Comparison of ENCODE assay signal across 8 mouse cellular contexts in the genomic region with DNA sequence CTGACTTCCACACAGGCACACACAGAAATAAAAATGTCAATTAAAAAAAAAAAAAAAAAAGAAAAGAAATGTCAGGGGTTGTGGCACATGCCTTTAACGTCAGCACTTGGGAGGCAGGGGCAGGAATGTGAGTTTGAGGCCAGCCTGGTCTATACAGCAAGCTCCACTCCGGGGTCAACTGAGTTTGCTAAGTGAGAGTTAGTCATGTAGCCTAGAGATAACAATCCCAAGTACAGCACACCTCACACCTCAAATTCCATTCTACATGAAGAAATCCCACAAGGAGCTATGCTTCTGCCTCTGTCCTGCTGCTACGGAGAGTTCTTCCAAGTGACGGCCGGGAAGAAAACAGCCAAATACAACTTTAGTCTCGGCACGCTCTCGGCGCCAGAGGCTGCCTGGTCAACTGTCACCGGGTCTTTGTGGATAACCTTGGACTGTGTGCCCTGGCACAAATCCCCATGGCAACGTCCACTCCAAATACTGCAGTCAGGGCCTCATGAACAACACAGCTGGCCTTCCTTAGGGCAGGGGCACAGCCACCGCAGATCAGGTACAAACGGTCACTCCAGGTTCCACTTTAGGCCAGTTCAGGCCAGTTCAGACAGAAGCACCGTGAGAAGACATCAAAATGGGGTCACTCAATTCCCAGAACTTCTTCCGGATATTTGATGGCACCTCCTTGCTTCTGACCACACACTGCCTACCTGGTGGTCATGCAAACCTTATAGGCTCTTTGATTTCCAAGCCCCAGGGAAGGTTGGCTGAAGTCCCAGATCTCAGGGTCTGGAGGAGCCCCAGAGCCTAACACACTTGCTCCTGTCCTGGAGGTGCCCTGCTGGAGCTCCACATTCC. TPM values are rescaled to one million over a fixed set of nuclear protein-coding genes. Genes with fewer than 3 reads are reported as not detected.
A peak's percentile ranks its signal among the peaks of the same experiment; 100 is the strongest.
DNase-seq lines count a peak whose midpoint lies in the region; ATAC-seq and TF ChIP-seq lines count a peak whose summit lies in the region.

No protein-coding gene starts in this region.

- no peak for ATAC-seq in hindbrain, embryonic 16.5 days
- ATAC-seq in midbrain, embryonic 13.5 days: no peak

- peak; percentile 98 for DNase-seq in liver, adult 2 months (ENCODE audit: extremely low read depth, low read depth, low spot score)
- DNase-seq in liver: no peak
- DNase-seq in forebrain, embryonic 10.5 days (ENCODE audit: extremely low spot score, low spot score): no peak
- DNase-seq in frontal cortex, postnatal 36 days (ENCODE audit: low spot score in 2 of 2): no peak
- DNase-seq in gastrocnemius, adult 8-10 months (ENCODE audit: low spot score in 2 of 2): no peak
- no peak for DNase-seq in spleen, adult 12 weeks (ENCODE audit: low spot score)

- no peaks in the 10 kb centered on the region for H3K36me3 ChIP-seq in liver, adult 2 months (ENCODE audit: control insufficient read depth, insufficient read depth, low read length)
- H3K36me3 ChIP-seq in forebrain, embryonic 10.5 days (replicated peaks): peaks cover 68% of the 10 kb centered on the region
- H3K36me3 ChIP-seq in hindbrain, embryonic 16.5 days (ENCODE audit: control insufficient read depth, insufficient read depth, low read length): no peaks in the 10 kb centered on the region
- H3K36me3 ChIP-seq in midbrain, embryonic 13.5 days: 0 out of 2 replicates have a peak, but pooled peaks cover 11% of the 10 kb centered on the region

- H3K4me2 ChIP-seq in hindbrain, embryonic 16.5 days (ENCODE audit: low read length): peak overlapping the region; percentile 4; the same call in 1 of the 2 replicates
- no peak overlapping the region; the same call in 1 of the 2 replicates for H3K4me2 ChIP-seq in midbrain, embryonic 13.5 days (replicated peaks)

- no peak overlapping the region for H3K4me3 ChIP-seq in liver, adult 2 months (ENCODE audit: insufficient read depth, low read depth, low read length)
- H3K4me3 ChIP-seq in forebrain, embryonic 10.5 days: no peak overlapping the region
- no peak overlapping the region for H3K4me3 ChIP-seq in hindbrain, embryonic 16.5 days (ENCODE audit: low read length)
- H3K4me3 ChIP-seq in midbrain, embryonic 13.5 days (replicated peaks): no peak overlapping the region

- no peak for TF ChIP-seq CTCF in liver, adult 2 months (IDR thresholded peaks at IDR 0.05; ENCODE audit: low read depth, low read length)

- H3K9me3 ChIP-seq in forebrain, embryonic 10.5 days: no peaks in the 10 kb centered on the region
- no peaks in the 10 kb centered on the region for H3K9me3 ChIP-seq in hindbrain, embryonic 16.5 days (ENCODE audit: control insufficient read depth, low read length)
- no peaks in the 10 kb centered on the region for H3K9me3 ChIP-seq in midbrain, embryonic 13.5 days

- WGBS in liver, adult 2 months: 26% methylated on average over 15 of the region's 15 CpGs
- 91% methylated on average over 15 of the region's 15 CpGs for WGBS in forebrain, embryonic 10.5 days
- 71% methylated on average over 15 of the region's 15 CpGs for WGBS in hindbrain, embryonic 16.5 days
- 87% methylated on average over 15 of the region's 15 CpGs for WGBS in midbrain, embryonic 13.5 days

- H3K79me2 ChIP-seq in liver, adult 2 months (ENCODE audit: control insufficient read depth, insufficient read depth, low read length): peaks cover 34% of the 10 kb centered on the region; the same call in 1 of the 2 replicates

- H3K27me3 ChIP-seq in liver, adult 2 months (ENCODE audit: control insufficient read depth, insufficient read depth, low read length): no peaks in the 10 kb centered on the region
- no peaks in the 10 kb centered on the region for H3K27me3 ChIP-seq in forebrain, embryonic 10.5 days (ENCODE audit: poor library complexity, severe bottlenecking)
- no peaks in the 10 kb centered on the region for H3K27me3 ChIP-seq in hindbrain, embryonic 16.5 days (replicated peaks; ENCODE audit: control insufficient read depth, insufficient read depth, low read length)
- no peaks in the 10 kb centered on the region for H3K27me3 ChIP-seq in midbrain, embryonic 13.5 days

- TF ChIP-seq POLR2A in liver, adult 2 months (IDR thresholded peaks at IDR 0.05; ENCODE audit: extremely low read depth, insufficient read depth, low read length): no peak

- H3K4me1 ChIP-seq in liver, adult 2 months (ENCODE audit: control insufficient read depth, insufficient read depth, low read length): peaks cover 56% of the 10 kb centered on the region
- H3K4me1 ChIP-seq in forebrain, embryonic 10.5 days: peaks cover 93% of the 10 kb centered on the region
- peaks cover 57% of the 10 kb centered on the region for H3K4me1 ChIP-seq in hindbrain, embryonic 16.5 days (ENCODE audit: control insufficient read depth, insufficient read depth, low read depth, low read length)
- peaks cover 90% of the 10 kb centered on the region for H3K4me1 ChIP-seq in midbrain, embryonic 13.5 days (replicated peaks)

- peak overlapping the region; percentile 19; the same call in 1 of the 2 replicates for H3K9ac ChIP-seq in liver, adult 2 months (ENCODE audit: low read depth, low read length)
- H3K9ac ChIP-seq in hindbrain, embryonic 16.5 days (ENCODE audit: low read depth, low read length): no peak overlapping the region
- 0 out of 2 replicates have a peak overlapping the region, but pooled peaks have one; percentile 44 for H3K9ac ChIP-seq in midbrain, embryonic 13.5 days (replicated peaks)

- peak overlapping the region; percentile 74 for H3K27ac ChIP-seq in liver, adult 2 months (replicated peaks; ENCODE audit: insufficient read depth, low read depth, low read length)
- H3K27ac ChIP-seq in forebrain, embryonic 10.5 days: peak overlapping the region; percentile 75
- H3K27ac ChIP-seq in hindbrain, embryonic 16.5 days (ENCODE audit: low read depth, low read length): 0 out of 2 replicates have a peak overlapping the region, but pooled peaks have one; percentile 17
- peak overlapping the region; percentile 78 for H3K27ac ChIP-seq in midbrain, embryonic 13.5 days

RNA-seq across cellular contexts. Expression of gene Vps37b, which starts 6.3 kb away (rescaled TPM):
- total RNA-seq in liver, adult 2 months (2014; rRNA removed): 4.4 and 6.2 TPM in 2 replicates
- polyA plus RNA-seq in liver, adult 2 months (2012; rRNA removed): 27.3 and 31.4 TPM in 2 replicates
- 50.8 and 51.2 TPM in 2 replicates for polyA plus RNA-seq in forebrain, embryonic 10.5 days (2016; fragmentation: Nextera tagmentation; extraction: Ambion mirVana)
- 70.9 and 81.1 TPM in 2 replicates for polyA plus RNA-seq in hindbrain, embryonic 16.5 days (2015; fragmentation: Nextera tagmentation; extraction: Ambion mirVana)
- 71.5 and 79.3 TPM in 2 replicates for polyA plus RNA-seq in midbrain, embryonic 13.5 days (2015; fragmentation: Nextera tagmentation; extraction: Ambion mirVana)
- 1 to 10 TPM; 4.6 to 6.2 (median 5.1) TPM for total RNA-seq in gastrocnemius, adult 8-10 months (2022)

RNA-seq across cellular contexts. Expression of gene Hip1r, which starts 52.4 kb away (rescaled TPM):
- 9.1 and 9.7 TPM in 2 replicates for total RNA-seq in liver, adult 2 months (2014; rRNA removed)
- 9.2 and 11.5 TPM in 2 replicates for polyA plus RNA-seq in liver, adult 2 months (2012; rRNA removed)
- polyA plus RNA-seq in forebrain, embryonic 10.5 days (2016; fragmentation: Nextera tagmentation; extraction: Ambion mirVana): 7.7 and 11.1 TPM in 2 replicates
- polyA plus RNA-seq in hindbrain, embryonic 16.5 days (2015; fragmentation: Nextera tagmentation; extraction: Ambion mirVana): 34.3 and 35.3 TPM in 2 replicates
- 19.0 and 20.1 TPM in 2 replicates for polyA plus RNA-seq in midbrain, embryonic 13.5 days (2015; fragmentation: Nextera tagmentation; extraction: Ambion mirVana)
- 10 to 100 TPM in 2 of 4 experiments, 1 to 10 TPM in 2; 8.7 to 15.9 (median 11.4) TPM for total RNA-seq in gastrocnemius, adult 8-10 months (2022)

Comparison
In these comparisons a context has a peak if more than half of its experiments do, and no peak if none do; other contexts are left out.
1. H3K27ac ChIP-seq: peak in every context shown above with its lines; median percentile 78 in midbrain, embryonic 13.5 days; 75 in forebrain, embryonic 10.5 days; 74 in liver, adult 2 months; 17 in hindbrain, embryonic 16.5 days.